Mouse (Mus musculus): ENCODE data around the gene Nars2. TPM values are rescaled to one million over a fixed set of nuclear protein-coding genes. Genes with fewer than 3 reads are reported as not detected.

Nars2 gene
- polyA plus RNA-seq, 1 experiment: 5.3 TPM

- DNase-seq (ENCODE audit: low read depth): no peak
Measured at GRCm38 (mm10) chr7:96971027-96971996, 20.0 kb downstream of the Nars2 start.

GRCm38 (mm10) chr7:96972138-96972904 lies 21.0 kb downstream of the Nars2 start:
- no peak for DNase-seq (ENCODE audit: low read depth)

GRCm38 (mm10) chr7:96975914-96976313 lies 24.6 kb downstream of the Nars2 start:
- no peak for DNase-seq (ENCODE audit: low read depth)

DNA sequence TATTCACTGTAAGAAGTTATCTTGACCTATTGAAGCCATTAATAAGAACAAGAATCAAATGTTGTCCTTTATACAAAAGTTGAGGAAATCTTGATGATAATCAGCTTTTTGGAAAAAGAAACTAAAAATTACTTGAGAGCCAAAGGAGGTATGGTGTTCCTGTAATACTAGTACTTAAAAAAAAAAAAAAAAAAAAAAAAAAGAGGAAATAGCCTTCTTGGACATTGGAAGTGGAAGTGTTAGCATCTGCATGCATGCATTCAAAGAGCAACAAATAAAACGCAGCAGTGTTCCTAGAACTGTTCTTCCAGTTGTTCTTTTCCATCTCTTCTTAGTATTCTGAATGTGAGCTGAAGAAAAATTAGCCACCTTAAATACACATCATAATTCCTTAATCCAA lies 25.9 kb downstream of the Nars2 start:
- no peak for DNase-seq (ENCODE audit: low read depth)

DNA sequence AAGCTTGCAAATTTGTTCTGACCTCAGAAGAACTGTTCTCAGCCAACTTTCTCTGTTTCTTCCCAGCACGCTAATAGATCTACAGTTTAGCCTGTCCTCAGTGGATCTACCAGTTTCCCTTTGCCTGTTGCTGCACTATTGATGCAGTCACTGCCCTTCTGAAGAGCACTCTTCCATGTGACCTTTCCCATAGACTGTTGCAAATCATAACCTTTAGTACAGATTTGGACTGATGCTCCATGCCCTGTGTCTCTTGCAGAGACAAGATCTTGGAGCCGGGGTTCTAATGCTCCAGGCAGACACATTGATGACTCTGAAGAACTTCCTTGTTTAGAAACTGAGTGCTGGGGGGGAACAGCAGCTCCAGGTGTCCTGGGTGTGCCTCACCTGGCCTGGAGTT lies 30.1 kb downstream of the Nars2 start:
- no peak for DNase-seq (ENCODE audit: low read depth)

- no peak for DNase-seq (ENCODE audit: low read depth)
Measured at GRCm38 (mm10) chr7:96983660-96984347, 32.5 kb downstream of the Nars2 start.

- DNase-seq (ENCODE audit: low read depth): no peak
Measured at GRCm38 (mm10) chr7:96985798-96986197, 34.5 kb downstream of the Nars2 start.

GRCm38 (mm10) chr7:96986795-96987445 lies 35.6 kb downstream of the Nars2 start:
- DNase-seq (ENCODE audit: low read depth): no peak

DNA sequence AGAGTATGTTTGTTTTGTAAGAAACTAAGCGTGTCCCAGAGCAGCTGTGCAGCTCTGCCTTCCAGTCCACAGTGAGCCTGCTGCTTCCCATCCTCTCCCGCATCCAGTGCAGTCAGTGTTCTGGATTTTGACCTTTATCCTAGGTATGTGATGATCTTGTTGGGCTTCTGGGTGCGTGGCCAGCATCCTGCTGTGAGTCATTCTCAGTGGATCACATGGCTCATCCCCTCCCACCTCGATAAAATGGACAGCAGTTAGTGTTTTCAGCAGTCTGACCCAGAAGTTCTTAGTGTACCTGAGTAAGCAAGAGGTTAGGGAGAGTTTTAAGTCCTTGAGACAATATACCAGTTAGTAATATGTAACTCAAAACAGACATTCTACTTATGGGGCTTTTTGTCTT lies 36.4 kb downstream of the Nars2 start:
- no peak for DNase-seq (ENCODE audit: low read depth)

- DNase-seq (ENCODE audit: low read depth): no peak
Measured at GRCm38 (mm10) chr7:97012956-97013355, 61.7 kb downstream of the Nars2 start.

DNA sequence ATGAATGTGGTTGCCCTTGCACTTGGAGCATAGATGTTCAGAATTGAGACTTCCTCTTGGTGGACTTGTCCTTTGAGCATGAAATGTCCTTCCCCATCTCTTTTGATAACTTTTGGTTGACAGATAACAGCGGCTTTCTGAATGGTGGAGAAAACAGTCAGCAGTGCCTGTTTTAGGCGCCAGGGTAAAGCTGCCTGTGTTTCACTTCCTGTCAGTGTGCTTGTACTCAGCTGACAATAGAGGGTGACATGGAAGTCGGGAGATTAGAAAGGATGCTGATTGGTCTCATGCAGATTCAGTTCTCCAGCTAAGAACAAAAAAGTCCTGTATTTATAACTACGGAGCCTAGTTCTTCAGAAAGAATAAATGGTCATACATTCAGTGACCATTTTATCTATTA lies 66.7 kb downstream of the Nars2 start:
- no peak for DNase-seq (ENCODE audit: low read depth)

DNA sequence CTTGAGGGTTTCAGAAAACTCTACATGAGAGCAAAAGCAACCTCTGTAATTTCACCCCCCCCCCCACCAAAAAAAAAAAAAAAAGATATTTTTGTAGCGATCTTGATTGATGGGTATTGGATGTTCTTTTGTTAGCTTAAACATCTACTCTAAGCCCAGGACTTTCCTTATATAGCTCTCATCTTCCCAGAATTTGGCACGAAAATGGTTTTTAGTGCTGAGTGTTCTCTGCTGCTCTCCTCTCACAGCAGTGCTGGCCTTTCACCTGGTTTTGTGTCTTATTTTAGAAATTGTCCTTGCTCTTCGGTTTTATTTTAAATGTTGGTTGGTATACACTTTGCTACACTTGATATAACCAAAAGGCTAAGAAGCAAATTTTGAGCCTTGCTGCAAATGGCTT lies 67.1 kb downstream of the Nars2 start:
- no peak for DNase-seq (ENCODE audit: low read depth)

- no peak for DNase-seq (ENCODE audit: low read depth)
Measured at GRCm38 (mm10) chr7:97019303-97019702, 68.0 kb downstream of the Nars2 start.

DNA sequence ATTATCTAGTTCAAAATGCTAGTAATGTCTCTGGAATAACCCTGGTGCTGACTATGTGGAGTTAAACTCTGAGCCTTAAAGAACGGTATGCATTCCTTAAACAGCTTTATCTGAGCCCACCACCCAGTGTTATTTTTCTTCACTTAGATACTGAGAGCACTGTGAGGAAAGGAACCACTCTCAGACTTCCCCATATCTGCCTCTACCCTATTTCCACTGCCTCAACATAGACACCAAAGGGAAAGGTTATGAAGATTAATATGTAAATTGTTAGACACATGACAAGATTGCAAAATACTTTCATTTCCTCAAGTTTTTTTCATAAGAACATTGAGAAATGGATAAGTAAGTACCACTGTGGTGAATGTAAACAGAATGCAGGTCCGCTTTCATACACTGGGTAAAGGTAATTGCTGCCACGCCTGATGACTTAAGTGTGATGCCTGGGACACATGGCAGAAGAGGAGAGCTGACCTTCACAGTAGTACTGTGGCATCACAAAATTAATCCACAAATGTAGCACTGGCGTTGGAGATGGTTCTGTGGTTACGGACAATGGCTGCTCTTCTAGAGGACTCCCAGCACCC lies 75.6 kb downstream of the Nars2 start:
- DNase-seq (ENCODE audit: low read depth): no peak

DNA sequence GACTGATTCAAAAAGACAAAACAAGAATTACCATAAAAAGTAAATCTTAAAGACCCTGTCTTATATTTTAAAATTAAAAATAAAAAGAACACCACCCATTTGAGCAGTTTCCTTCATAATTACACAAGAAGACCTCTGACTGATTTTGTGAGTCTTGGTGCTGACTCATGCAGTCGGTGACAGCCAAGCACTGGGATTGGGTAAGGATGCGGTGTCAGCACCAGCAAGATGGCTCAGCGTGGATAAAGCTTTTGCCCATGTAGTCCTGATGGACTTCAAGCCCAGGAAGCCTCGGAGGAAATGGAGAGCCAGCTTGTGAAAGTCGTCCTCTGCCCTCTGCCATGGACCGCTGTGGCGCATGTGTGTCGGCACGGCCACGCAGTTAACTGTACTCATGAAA lies 77.8 kb downstream of the Nars2 start:
- no peak for DNase-seq (ENCODE audit: low read depth)

- no peak for DNase-seq (ENCODE audit: low read depth)
Measured at GRCm38 (mm10) chr7:97032412-97032811, 81.1 kb downstream of the Nars2 start.

DNA sequence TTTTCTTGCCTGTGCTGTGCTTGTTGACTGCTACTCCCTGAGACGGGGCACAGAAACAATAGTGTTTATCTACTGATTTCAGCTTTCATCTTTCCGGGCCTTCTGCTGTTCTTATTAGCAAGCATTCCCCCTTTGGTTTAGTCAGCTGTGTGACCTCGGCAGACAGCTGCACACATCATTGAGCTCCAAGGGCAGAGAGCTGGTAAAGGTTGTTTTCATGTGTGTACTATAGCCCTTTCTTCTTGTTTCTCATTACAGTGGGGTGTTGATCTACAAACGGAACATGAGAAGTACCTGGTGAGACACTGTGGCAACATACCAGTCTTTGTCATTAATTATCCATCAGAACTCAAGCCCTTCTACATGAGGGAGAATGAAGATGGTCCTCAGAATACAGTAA lies 88.3 kb downstream of the Nars2 start:
- no peak for DNase-seq (ENCODE audit: low read depth)

DNA sequence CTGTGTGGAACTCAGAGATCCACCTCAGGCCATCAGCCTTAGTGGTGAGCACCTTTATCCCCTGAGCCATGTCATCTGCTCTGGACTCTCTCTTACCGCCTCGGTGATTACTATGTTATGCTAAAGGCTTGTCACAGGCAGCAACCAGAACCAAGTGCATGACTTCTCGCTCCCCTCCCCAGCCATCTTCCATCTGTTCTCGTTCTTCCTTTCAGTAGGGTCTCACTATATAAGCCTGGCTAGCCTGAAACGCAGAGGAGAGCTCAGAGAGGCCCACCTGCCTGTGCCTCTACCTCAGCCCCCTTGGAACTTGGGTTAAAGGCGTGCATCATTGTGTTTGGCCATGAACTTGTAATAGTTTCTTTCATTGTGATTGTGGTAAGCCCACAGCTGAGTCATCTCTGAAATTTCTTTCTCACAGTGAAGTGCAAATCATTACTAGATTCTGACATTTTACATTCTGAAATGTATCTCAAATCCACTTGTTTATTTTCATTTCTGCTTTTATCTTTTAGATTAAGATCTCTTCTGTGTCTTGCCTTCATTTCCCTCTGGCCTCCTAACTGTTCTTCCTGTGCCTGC lies 90.7 kb downstream of the Nars2 start:
- no peak for DNase-seq (ENCODE audit: low read depth)

GRCm38 (mm10) chr7:97042981-97043380 lies 91.7 kb downstream of the Nars2 start:
- DNase-seq (ENCODE audit: low read depth): no peak

DNA sequence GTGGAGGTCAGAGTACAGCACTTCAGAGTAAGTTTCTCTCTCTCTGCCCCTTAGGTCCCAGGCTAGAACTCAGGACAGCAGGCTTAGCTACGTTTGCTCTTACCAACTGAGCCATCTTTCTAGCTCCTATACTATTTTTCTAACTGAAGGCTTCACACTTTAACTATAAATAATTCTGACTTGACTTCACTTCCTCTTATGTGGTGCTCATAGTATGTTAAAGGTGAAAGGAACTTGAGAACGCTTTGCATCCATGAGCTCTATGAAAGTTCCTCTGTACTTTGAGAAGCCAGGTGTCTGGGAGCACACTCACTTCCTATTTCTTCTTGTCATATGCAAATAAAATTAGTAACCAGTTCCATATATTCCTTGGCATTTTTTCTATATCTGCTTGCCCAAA lies 109.7 kb downstream of the Nars2 start:
- no peak for DNase-seq (ENCODE audit: low read depth)

GRCm38 (mm10) chr7:97071512-97071911 lies 120.2 kb downstream of the Nars2 start:
- no peak for DNase-seq (ENCODE audit: low read depth)

Measured in gonadal fat pad, adult 2 months (tissue).